Mouse (Mus musculus) liver, embryonic 16.5 days (tissue): Measurements from ENCODE around the gene Nudcd3. TPM values are rescaled to one million over a fixed set of nuclear protein-coding genes. Genes with fewer than 3 reads are reported as not detected.

ENCODE experiments used
- ATAC-seq: fragments of 200-750 bp; cut with Nextera tagmentation; 2 replicates; pipeline ENCODE4 v1.8.0; 2017; ENCODE audit warnings: low read depth, mild to moderate bottlenecking, moderate number of reproducible peaks, moderate library complexity
- H3K27ac ChIP-seq: fragments of 300-500 bp; sonication (generic); 2 replicates; pipeline ENCODE4 v1.5.1; 2014; ENCODE audit warnings: mild to moderate bottlenecking, low read length
- H3K27me3 ChIP-seq: fragments of 300-500 bp; sonication (generic); 2 replicates; pipeline ENCODE4 v1.6.1; 2014; ENCODE audit warnings: low read depth, low read length, mixed read lengths; ENCODE audit not compliant: control insufficient read depth, insufficient read depth
- H3K36me3 ChIP-seq: fragments of 300-500 bp; sonication (generic); 2 replicates; pipeline ENCODE4 v1.6.1; 2014; ENCODE audit warnings: mild to moderate bottlenecking; ENCODE audit not compliant: control insufficient read depth, insufficient read depth
- H3K4me1 ChIP-seq: fragments of 300-500 bp; sonication (generic); 2 replicates; pipeline ENCODE4 v1.6.1; 2014; ENCODE audit warnings: low read depth, low read length, mixed read lengths; ENCODE audit not compliant: control insufficient read depth
- H3K4me2 ChIP-seq: fragments of 300-500 bp; sonication (generic); 2 replicates; pipeline ENCODE4 v1.6.1; 2014; ENCODE audit warnings: low read depth, low read length, mixed read lengths
- H3K4me3 ChIP-seq: fragments of 300-500 bp; sonication (generic); 2 replicates; pipeline ENCODE4 v1.5.1; 2014; ENCODE audit warnings: low read depth, mild to moderate bottlenecking, low read length
- H3K9ac ChIP-seq: fragments of 300-500 bp; sonication (generic); 2 replicates; pipeline ENCODE4 v1.6.1; 2014; ENCODE audit warnings: low read depth, low read length
- H3K9me3 ChIP-seq: fragments of 300-500 bp; sonication (generic); replicated peaks from 2 replicates; pipeline ENCODE4 v1.6.1; 2016; ENCODE audit warnings: low read length; ENCODE audit not compliant: control insufficient read depth
- WGBS: fragments of 180-500 bp; shearing (Covaris S2); extraction: QIAGEN DNeasy Blood & Tissue Kit; methylation state at CpG from one replicate; pipeline ENCODE4 v1.1.7; 2014; ENCODE audit not compliant: insufficient replicate concordance; 5-methylcytosine and 5-hydroxymethylcytosine counted together
- polyA plus RNA-seq: library from polyadenylated mRNA; unstranded; fragments of >200 nt; fragmentation: Nextera tagmentation; extraction: Ambion mirVana; gene quantifications from 2 replicates; pipeline ENCODE4 v1.2.1, GENCODE M21; 2015

Nudcd3 gene
- polyA plus RNA-seq, 1 experiment from 2014 or later = 11.5 TPM

- Histone ChIP-seq H3K36me3 (no peaks in the 10 kb centered on the region), H3K27ac (no peak overlapping the region), H3K27me3 (peaks cover 64% of the 10 kb centered on the region), H3K4me3 (peak overlapping the region; percentile 50), H3K4me2 (peak overlapping the region; percentile 64), H3K9me3 (no peaks in the 10 kb centered on the region), H3K9ac (no peak overlapping the region), H3K4me1 (no peaks in the 10 kb centered on the region)
- whole genome bisulfite sequencing = 7% methylated on average over 30 of the region's 30 CpGs
- ATAC-seq = no peak
These were observed 135.8 kb downstream of the Nudcd3 start for GRCm38 (mm10) chr11:6064215-6065045.

GRCm38 (mm10) chr11:6063501-6064214, 136.6 kb downstream of the Nudcd3 start:
- ATAC-seq = no peak
- Histone ChIP-seq H3K9ac (no peak overlapping the region), H3K4me1 (no peaks in the 10 kb centered on the region), H3K9me3 (no peaks in the 10 kb centered on the region), H3K4me2 (no peak overlapping the region), H3K27ac (no peak overlapping the region), H3K36me3 (no peaks in the 10 kb centered on the region), H3K27me3 (peaks cover 60% of the 10 kb centered on the region), H3K4me3 (no peak overlapping the region)
- 36% methylated on average over 17 of the region's 17 CpGs for WGBS

GRCm38 (mm10) chr11:6063065-6063464, 137.2 kb downstream of the Nudcd3 start:
- peaks cover 54% of the 10 kb centered on the region for H3K27me3 ChIP-seq
- no peak for ATAC-seq
- no peaks in the 10 kb centered on the region for H3K9me3 ChIP-seq
- H3K27ac ChIP-seq = no peak overlapping the region
- no peak overlapping the region for H3K4me2 ChIP-seq
- H3K9ac ChIP-seq = no peak overlapping the region
- WGBS = 70% methylated on average over 7 of the region's 7 CpGs
- no peak overlapping the region for H3K4me3 ChIP-seq
- no peaks in the 10 kb centered on the region for H3K36me3 ChIP-seq
- H3K4me1 ChIP-seq = no peaks in the 10 kb centered on the region

GRCm38 (mm10) chr11:6062329-6062728, 137.9 kb downstream of the Nudcd3 start:
- peaks cover 46% of the 10 kb centered on the region for H3K27me3 ChIP-seq
- H3K9ac ChIP-seq = no peak overlapping the region
- H3K4me1 ChIP-seq = no peaks in the 10 kb centered on the region
- no peak overlapping the region for H3K4me2 ChIP-seq
- WGBS = 72% methylated on average over 11 of the region's 11 CpGs
- no peaks in the 10 kb centered on the region for H3K9me3 ChIP-seq
- no peak overlapping the region for H3K4me3 ChIP-seq
- no peak for ATAC-seq
- H3K36me3 ChIP-seq = no peaks in the 10 kb centered on the region
- H3K27ac ChIP-seq = no peak overlapping the region

- Histone ChIP-seq H3K4me1 (no peaks in the 10 kb centered on the region), H3K27me3 (peaks cover 42% of the 10 kb centered on the region), H3K36me3 (no peaks in the 10 kb centered on the region), H3K4me2 (no peak overlapping the region), H3K27ac (no peak overlapping the region), H3K9ac (no peak overlapping the region), H3K4me3 (no peak overlapping the region), H3K9me3 (no peaks in the 10 kb centered on the region)
- no peak for ATAC-seq
- WGBS = 61% methylated on average over 5 of the region's 5 CpGs
These were observed 138.3 kb downstream of the Nudcd3 start for GRCm38 (mm10) chr11:6061891-6062290.

- Histone ChIP-seq H3K9me3 (no peaks in the 10 kb centered on the region), H3K36me3 (no peaks in the 10 kb centered on the region), H3K9ac (no peak overlapping the region), H3K4me2 (no peak overlapping the region), H3K27ac (no peak overlapping the region), H3K27me3 (peaks cover 15% of the 10 kb centered on the region), H3K4me1 (no peaks in the 10 kb centered on the region), H3K4me3 (no peak overlapping the region)
- ATAC-seq = no peak
- WGBS = 79% methylated on average over 10 of the region's 10 CpGs
These were observed 141.1 kb downstream of the Nudcd3 start for GRCm38 (mm10) chr11:6059162-6059561.

Other genes with a start within 250 kb of the Nudcd3 start
- 16.8 and 17.7 TPM in 2 replicates for gene Ykt6, start 244.7 kb downstream of the Nudcd3 start, polyA plus RNA-seq
- 1.1 and 1.4 TPM in 2 replicates for gene Camk2b, start 134.1 kb downstream of the Nudcd3 start, polyA plus RNA-seq
- 0.07 and 0.09 TPM in 2 replicates for gene A730071L15Rik, start 386 bp downstream of the Nudcd3 start, polyA plus RNA-seq
- 0.05 and 0.26 TPM in 2 replicates for gene Npc1l1, start 29.7 kb upstream of the Nudcd3 start, polyA plus RNA-seq
- gene Ddx56, start 67.4 kb upstream of the Nudcd3 start, polyA plus RNA-seq = 40.2 and 42.1 TPM in 2 replicates
- 40.7 and 42.5 TPM in 2 replicates for gene Tmed4, start 74.5 kb upstream of the Nudcd3 start, polyA plus RNA-seq
- gene Ogdh, start 91.2 kb upstream of the Nudcd3 start, polyA plus RNA-seq = 89.3 and 93.8 TPM in 2 replicates
- 3.3 and 3.7 TPM in 2 replicates for gene Zmiz2, start 188.7 kb upstream of the Nudcd3 start, polyA plus RNA-seq
- 2,023 and 2,306 TPM in 2 replicates for gene Ppia, start 215.0 kb upstream of the Nudcd3 start, polyA plus RNA-seq
- gene H2afv, start 244.0 kb upstream of the Nudcd3 start, polyA plus RNA-seq = 116 and 120 TPM in 2 replicates